Mouse (Mus musculus) liver, embryonic 15.5 days (tissue): ENCODE results near the gene 5730522E02Rik. TPM values are rescaled to one million over a fixed set of nuclear protein-coding genes. Genes with fewer than 3 reads are reported as not detected.

ENCODE experiments used
- ATAC-seq: fragments of 200-750 bp; cut with Nextera tagmentation; 2 replicates; pipeline ENCODE4 v1.8.0; 2017; ENCODE audit warnings: moderate number of reproducible peaks, mild to moderate bottlenecking, moderate library complexity; ENCODE audit not compliant: insufficient read depth
- H3K27ac ChIP-seq: fragments of 300-500 bp; sonication (generic); replicated peaks from 2 replicates; pipeline ENCODE4 v1.5.1; 2015; ENCODE audit warnings: mild to moderate bottlenecking, inconsistent platforms
- H3K27me3 ChIP-seq: fragments of 300-500 bp; sonication (generic); 2 replicates; pipeline ENCODE4 v1.6.1; 2015; ENCODE audit warnings: mild to moderate bottlenecking, inconsistent platforms
- H3K36me3 ChIP-seq: fragments of 300-500 bp; sonication (generic); replicated peaks from 2 replicates; pipeline ENCODE4 v1.6.1; 2015; ENCODE audit warnings: moderate library complexity, mild to moderate bottlenecking, inconsistent platforms
- H3K4me1 ChIP-seq: fragments of 300-500 bp; sonication (generic); replicated peaks from 2 replicates; pipeline ENCODE4 v1.6.1; 2015; ENCODE audit warnings: inconsistent platforms
- H3K4me2 ChIP-seq: fragments of 300-500 bp; sonication (generic); 2 replicates; pipeline ENCODE4 v1.6.1; 2015; ENCODE audit warnings: moderate library complexity, mild to moderate bottlenecking, inconsistent platforms
- H3K4me3 ChIP-seq: fragments of 300-500 bp; sonication (generic); replicated peaks from 2 replicates; pipeline ENCODE4 v1.5.1; 2015; ENCODE audit warnings: mild to moderate bottlenecking, inconsistent platforms
- H3K9ac ChIP-seq: fragments of 300-500 bp; sonication (generic); 2 replicates; pipeline ENCODE4 v1.6.1; 2015; ENCODE audit warnings: moderate library complexity, mild to moderate bottlenecking, inconsistent platforms
- H3K9me3 ChIP-seq: fragments of 300-500 bp; sonication (generic); replicated peaks from 2 replicates; pipeline ENCODE4 v1.6.1; 2016; ENCODE audit warnings: inconsistent platforms
- WGBS: fragments of 180-500 bp; shearing (Covaris S2); methylation state at CpG from one replicate; pipeline ENCODE4 v1.1.7; 2015; ENCODE audit warnings: mixed read lengths; ENCODE audit not compliant: insufficient replicate concordance; 5-methylcytosine and 5-hydroxymethylcytosine counted together
- polyA plus RNA-seq: library from polyadenylated mRNA; unstranded; fragments of >200 nt; fragmentation: Nextera tagmentation; extraction: Ambion mirVana; gene quantifications from 2 replicates; pipeline ENCODE4 v1.2.1, GENCODE M21; 2015

The 5730522E02Rik gene
- polyA plus RNA-seq, 1 experiment from 2014 or later, result 0.26 TPM

- no peak for ATAC-seq
- 57% methylated on average over 3 of the region's 3 CpGs for WGBS
- H3K4me2 ChIP-seq, result no peak overlapping the region
- no peaks in the 10 kb centered on the region for H3K36me3 ChIP-seq
- H3K9ac ChIP-seq, result no peak overlapping the region
- H3K9me3 ChIP-seq, result no peaks in the 10 kb centered on the region
- no peaks in the 10 kb centered on the region for H3K27me3 ChIP-seq
- H3K27ac ChIP-seq, result no peak overlapping the region
- H3K4me3 ChIP-seq, result no peak overlapping the region
- no peaks in the 10 kb centered on the region for H3K4me1 ChIP-seq
Observed at GRCm38 (mm10) chr11:25664562-25665104, 545.9 kb downstream of the 5730522E02Rik start.

GRCm38 (mm10) chr11:25646282-25646681 is 564.3 kb downstream of the 5730522E02Rik start:
- H3K9ac ChIP-seq, result no peak overlapping the region
- H3K27me3 ChIP-seq, result no peaks in the 10 kb centered on the region
- H3K4me1 ChIP-seq, result no peaks in the 10 kb centered on the region
- no peak overlapping the region for H3K4me2 ChIP-seq
- no peaks in the 10 kb centered on the region for H3K36me3 ChIP-seq
- no peak overlapping the region for H3K27ac ChIP-seq
- 64% methylated on average over 5 of the region's 5 CpGs for WGBS
- no peak overlapping the region for H3K4me3 ChIP-seq
- no peak for ATAC-seq
- H3K9me3 ChIP-seq, result no peaks in the 10 kb centered on the region

GRCm38 (mm10) chr11:25644767-25645622 is 565.6 kb downstream of the 5730522E02Rik start:
- Histone ChIP-seq H3K4me1 (no peaks in the 10 kb centered on the region), H3K27me3 (no peaks in the 10 kb centered on the region), H3K36me3 (no peaks in the 10 kb centered on the region), H3K4me3 (no peak overlapping the region), H3K9ac (no peak overlapping the region), H3K27ac (no peak overlapping the region), H3K9me3 (no peaks in the 10 kb centered on the region), H3K4me2 (no peak overlapping the region)
- ATAC-seq, result no peak
- WGBS, result 46% methylated on average over 22 of the region's 22 CpGs

GRCm38 (mm10) chr11:25606886-25607285 is 603.7 kb downstream of the 5730522E02Rik start:
- 62% methylated on average over 2 of the region's 2 CpGs for WGBS
- Histone ChIP-seq H3K4me2 (no peak overlapping the region), H3K9ac (no peak overlapping the region), H3K4me1 (no peaks in the 10 kb centered on the region), H3K36me3 (no peaks in the 10 kb centered on the region), H3K4me3 (no peak overlapping the region), H3K9me3 (no peaks in the 10 kb centered on the region), H3K27ac (no peak overlapping the region), H3K27me3 (no peaks in the 10 kb centered on the region)
- ATAC-seq, result no peak

- Histone ChIP-seq H3K9me3 (no peaks in the 10 kb centered on the region), H3K27me3 (no peaks in the 10 kb centered on the region), H3K9ac (no peak overlapping the region), H3K4me1 (no peaks in the 10 kb centered on the region), H3K27ac (no peak overlapping the region), H3K4me3 (no peak overlapping the region), H3K36me3 (no peaks in the 10 kb centered on the region), H3K4me2 (no peak overlapping the region)
- ATAC-seq, result no peak
- WGBS, result 69% methylated on average over 5 of the region's 5 CpGs
Observed at GRCm38 (mm10) chr11:25600030-25600429, 610.5 kb downstream of the 5730522E02Rik start.

- H3K36me3 ChIP-seq, result no peaks in the 10 kb centered on the region
- H3K4me3 ChIP-seq, result no peak overlapping the region
- H3K4me1 ChIP-seq, result no peaks in the 10 kb centered on the region
- H3K9me3 ChIP-seq, result no peaks in the 10 kb centered on the region
- H3K4me2 ChIP-seq, result no peak overlapping the region
- no peak overlapping the region for H3K27ac ChIP-seq
- H3K9ac ChIP-seq, result no peak overlapping the region
- 55% methylated on average over 6 of the region's 6 CpGs for WGBS
- ATAC-seq, result no peak
- no peaks in the 10 kb centered on the region for H3K27me3 ChIP-seq
Observed at GRCm38 (mm10) chr11:25595303-25595702, 615.3 kb downstream of the 5730522E02Rik start.

- Histone ChIP-seq H3K4me1 (no peaks in the 10 kb centered on the region), H3K9me3 (no peaks in the 10 kb centered on the region), H3K4me2 (no peak overlapping the region), H3K27me3 (no peaks in the 10 kb centered on the region), H3K36me3 (no peaks in the 10 kb centered on the region), H3K9ac (no peak overlapping the region), H3K4me3 (no peak overlapping the region), H3K27ac (no peak overlapping the region)
- no peak for ATAC-seq
- whole genome bisulfite sequencing, result 52% methylated on average over 3 of the region's 3 CpGs
Observed at GRCm38 (mm10) chr11:25594780-25595179, 615.8 kb downstream of the 5730522E02Rik start.

- no peak for ATAC-seq
- Histone ChIP-seq H3K9ac (no peak overlapping the region), H3K27ac (no peak overlapping the region), H3K4me1 (no peaks in the 10 kb centered on the region), H3K36me3 (no peaks in the 10 kb centered on the region), H3K4me2 (no peak overlapping the region), H3K9me3 (no peaks in the 10 kb centered on the region), H3K4me3 (no peak overlapping the region), H3K27me3 (no peaks in the 10 kb centered on the region)
- 15% methylated on average over 3 of the region's 3 CpGs for WGBS
Observed at GRCm38 (mm10) chr11:25592268-25592667, 618.3 kb downstream of the 5730522E02Rik start.

GRCm38 (mm10) chr11:25590215-25590614 is 620.3 kb downstream of the 5730522E02Rik start:
- Histone ChIP-seq H3K9ac (no peak overlapping the region), H3K27me3 (no peaks in the 10 kb centered on the region), H3K4me2 (no peak overlapping the region), H3K36me3 (no peaks in the 10 kb centered on the region), H3K9me3 (no peaks in the 10 kb centered on the region), H3K27ac (no peak overlapping the region), H3K4me1 (no peaks in the 10 kb centered on the region), H3K4me3 (no peak overlapping the region)
- 58% methylated on average over 4 of the region's 4 CpGs for WGBS
- no peak for ATAC-seq

- no peaks in the 10 kb centered on the region for H3K27me3 ChIP-seq
- H3K9me3 ChIP-seq, result no peaks in the 10 kb centered on the region
- ATAC-seq, result no peak
- H3K4me1 ChIP-seq, result no peaks in the 10 kb centered on the region
- no peak overlapping the region for H3K9ac ChIP-seq
- H3K4me2 ChIP-seq, result no peak overlapping the region
- H3K27ac ChIP-seq, result no peak overlapping the region
- no peaks in the 10 kb centered on the region for H3K36me3 ChIP-seq
- H3K4me3 ChIP-seq, result no peak overlapping the region
- WGBS, result 30% methylated on average over 1 of the region's 1 CpGs
Observed at GRCm38 (mm10) chr11:25589509-25589908, 621.1 kb downstream of the 5730522E02Rik start.

GRCm38 (mm10) chr11:25574129-25574465 is 636.5 kb downstream of the 5730522E02Rik start:
- H3K4me2 ChIP-seq, result no peak overlapping the region
- H3K9me3 ChIP-seq, result no peaks in the 10 kb centered on the region
- no peaks in the 10 kb centered on the region for H3K4me1 ChIP-seq
- no peak overlapping the region for H3K9ac ChIP-seq
- no peaks in the 10 kb centered on the region for H3K36me3 ChIP-seq
- H3K4me3 ChIP-seq, result no peak overlapping the region
- no peak overlapping the region for H3K27ac ChIP-seq
- 79% methylated on average over 9 of the region's 9 CpGs for WGBS
- no peaks in the 10 kb centered on the region for H3K27me3 ChIP-seq
- no peak for ATAC-seq
